ENCODE assay signal across 9 mouse cellular contexts in genomic region chr9:63145249-63146125, GRCm38 (mm10). TPM values are rescaled to one million over a fixed set of nuclear protein-coding genes. Genes with fewer than 3 reads are reported as not detected.
DNase-seq lines count a peak whose midpoint lies in the region; ATAC-seq and TF ChIP-seq lines count a peak whose summit lies in the region.
"Had no signal": no experiment of that assay in that cellular context is flagged by ENCODE, and none has a peak within 500 bp of the region (broad histone marks: within the 10 kb centered on the region; RNA-seq: fewer than 3 reads in every experiment).

No protein-coding gene starts in this region.

- 1% methylated on average over 73 of the region's 73 CpGs for WGBS in kidney, embryonic 15.5 days
- 2% methylated on average over 41 of the region's 73 CpGs for WGBS in embryonic facial prominence, embryonic 14.5 days
- WGBS in intestine, postnatal 0 days: 2% methylated on average over 70 of the region's 73 CpGs
- WGBS in neural tube, embryonic 14.5 days: 1% methylated on average over 66 of the region's 73 CpGs

- H3K9ac ChIP-seq in kidney, embryonic 15.5 days: no peak overlapping the region
- H3K9ac ChIP-seq in embryonic facial prominence, embryonic 14.5 days (ENCODE audit: low read depth, low read length): no peak overlapping the region
- H3K9ac ChIP-seq in intestine, postnatal 0 days (ENCODE audit: low read depth, low read length): no peak overlapping the region
- H3K9ac ChIP-seq in neural tube, embryonic 14.5 days (replicated peaks; ENCODE audit: low read depth, low read length): peak overlapping the region; percentile 76

- H3K9me3 ChIP-seq in kidney, embryonic 15.5 days (replicated peaks): no peaks in the 10 kb centered on the region
- H3K9me3 ChIP-seq in embryonic facial prominence, embryonic 14.5 days (ENCODE audit: control insufficient read depth, low read length): no peaks in the 10 kb centered on the region
- H3K9me3 ChIP-seq in intestine, postnatal 0 days (ENCODE audit: control insufficient read depth): no peaks in the 10 kb centered on the region
- H3K9me3 ChIP-seq in neural tube, embryonic 14.5 days (ENCODE audit: control insufficient read depth, low read length): no peaks in the 10 kb centered on the region

- H3K36me3 ChIP-seq in kidney, embryonic 15.5 days: no peaks in the 10 kb centered on the region
- H3K36me3 ChIP-seq in embryonic facial prominence, embryonic 14.5 days (ENCODE audit: control insufficient read depth, insufficient read depth, low read length): no peaks in the 10 kb centered on the region
- H3K36me3 ChIP-seq in intestine, postnatal 0 days (ENCODE audit: control insufficient read depth, insufficient read depth): no peaks in the 10 kb centered on the region
- H3K36me3 ChIP-seq in neural tube, embryonic 14.5 days (ENCODE audit: control insufficient read depth, insufficient read depth, low read length): no peaks in the 10 kb centered on the region

- TF ChIP-seq CTCF in intestine, postnatal 0 days (IDR thresholded peaks at IDR 0.05; ENCODE audit: low read depth): no peak

- peak overlapping the region; percentile 29 for H3K4me3 ChIP-seq in kidney, embryonic 15.5 days (replicated peaks)
- H3K4me3 ChIP-seq in embryonic facial prominence, embryonic 14.5 days (ENCODE audit: low read depth, low read length): peak overlapping the region; percentile 24
- H3K4me3 ChIP-seq in intestine, postnatal 0 days (ENCODE audit: low read depth, low read length): peak overlapping the region; percentile 34
- H3K4me3 ChIP-seq in neural tube, embryonic 14.5 days (ENCODE audit: low read depth, low read length): peak overlapping the region; percentile 47

- no peak overlapping the region for H3K27ac ChIP-seq in kidney, embryonic 15.5 days
- no peak overlapping the region for H3K27ac ChIP-seq in embryonic facial prominence, embryonic 14.5 days (replicated peaks; ENCODE audit: low read depth, low read length)
- H3K27ac ChIP-seq in intestine, postnatal 0 days (ENCODE audit: low read depth, low read length): no peak overlapping the region
- H3K27ac ChIP-seq in neural tube, embryonic 14.5 days (ENCODE audit: low read depth, low read length): peak overlapping the region; percentile 89

- H3K4me2 ChIP-seq in kidney, embryonic 15.5 days: peak overlapping the region; percentile 51
- peak overlapping the region; percentile 39; the same call in 1 of the 2 replicates for H3K4me2 ChIP-seq in embryonic facial prominence, embryonic 14.5 days (ENCODE audit: low read depth, low read length)
- peak overlapping the region; percentile 48 for H3K4me2 ChIP-seq in intestine, postnatal 0 days (replicated peaks; ENCODE audit: low read depth)
- peak overlapping the region; percentile 67 for H3K4me2 ChIP-seq in neural tube, embryonic 14.5 days (ENCODE audit: low read depth, low read length)

- peaks cover 100% of the 10 kb centered on the region for H3K27me3 ChIP-seq in kidney, embryonic 15.5 days
- H3K27me3 ChIP-seq in embryonic facial prominence, embryonic 14.5 days (replicated peaks; ENCODE audit: control insufficient read depth, insufficient read depth, low read length): peaks cover 99% of the 10 kb centered on the region
- peaks cover 100% of the 10 kb centered on the region for H3K27me3 ChIP-seq in intestine, postnatal 0 days (replicated peaks; ENCODE audit: control insufficient read depth, insufficient read depth, low read length)
- H3K27me3 ChIP-seq in neural tube, embryonic 14.5 days (ENCODE audit: control insufficient read depth, insufficient read depth, low read length): peaks cover 29% of the 10 kb centered on the region

- no peak for DNase-seq in kidney, adult 8-10 months
- no peak for DNase-seq in embryonic facial prominence, embryonic 14.5 days (ENCODE audit: low spot score)
- DNase-seq in left cerebral cortex, adult 18-20 months (ENCODE audit: low spot score in 2 of 2): no peak
- DNase-seq in urinary bladder, postnatal 14 days (ENCODE audit: low spot score): no peak
- no peak for DNase-seq in spleen, adult 18-20 months

- H3K4me1 ChIP-seq in kidney, embryonic 15.5 days: peaks cover 78% of the 10 kb centered on the region
- H3K4me1 ChIP-seq in embryonic facial prominence, embryonic 14.5 days (ENCODE audit: control insufficient read depth, insufficient read depth, low read length): peaks cover 15% of the 10 kb centered on the region
- H3K4me1 ChIP-seq in intestine, postnatal 0 days (replicated peaks; ENCODE audit: control insufficient read depth, insufficient read depth, low read length): no peaks in the 10 kb centered on the region
- H3K4me1 ChIP-seq in neural tube, embryonic 14.5 days (ENCODE audit: control insufficient read depth, insufficient read depth, low read length): peaks cover 14% of the 10 kb centered on the region; the same call in 1 of the 2 replicates

- no peak for ATAC-seq in kidney, embryonic 15.5 days (replicated peaks; ENCODE audit: low FRiP score)
- no peak for ATAC-seq in embryonic facial prominence, embryonic 14.5 days (ENCODE audit: low read depth)
- no peak for ATAC-seq in intestine, postnatal 0 days
- ATAC-seq in neural tube, embryonic 14.5 days (ENCODE audit: low read depth): no peak

RNA-seq across cellular contexts. Expression of gene Skor1, which starts 3.3 kb away (rescaled TPM):
- not detected in 2 replicates for polyA plus RNA-seq in kidney, embryonic 15.5 days (2015; fragmentation: Nextera tagmentation; extraction: Ambion mirVana)
- polyA plus RNA-seq in embryonic facial prominence, embryonic 14.5 days (2014; fragmentation: Nextera tagmentation; extraction: Ambion mirVana): 0.04 TPM in 1 of 2 replicates, not detected in the other
- polyA plus RNA-seq in intestine, postnatal 0 days (2015; fragmentation: Nextera tagmentation; extraction: Ambion mirVana): not detected in 2 replicates
- polyA plus RNA-seq in neural tube, embryonic 14.5 days (2014; fragmentation: Nextera tagmentation; extraction: Ambion mirVana): 22.7 and 23.2 TPM in 2 replicates
- under 1 TPM; 0.23 TPM for total RNA-seq in left cerebral cortex, adult 18-20 months (2021)
- total RNA-seq: common myeloid progenitor, adult 5-6 weeks had no signal

Comparison
In these comparisons a context has a peak if more than half of its experiments do, and no peak if none do; other contexts are left out.
1. RNA of gene Skor1, which starts 3.3 kb away (polyA plus RNA-seq): 22.7 to 23.2 TPM in neural tube, embryonic 14.5 days; 0.04 TPM in embryonic facial prominence, embryonic 14.5 days, not detected in kidney, embryonic 15.5 days and not detected in intestine, postnatal 0 days; every median in the first group is over 10 times any median in the second.
2. Peak in every context shown above with its lines, with median percentiles within 50 percentile points of each other: H3K4me2 ChIP-seq and H3K4me3 ChIP-seq.